Mouse (Mus musculus): ENCODE results near the gene Ralgapa2. TPM values are rescaled to one million over a fixed set of nuclear protein-coding genes. Genes with fewer than 3 reads are reported as not detected.
A peak's percentile ranks its signal among the peaks of the same experiment; 100 is the strongest.

Ralgapa2 gene
- total RNA-seq (2014; rRNA removed; ENCODE audit: low replicate concordance) (21.4 and 21.7 TPM in 2 replicates), polyA plus RNA-seq (2015; fragmentation: Nextera tagmentation; extraction: Ambion mirVana) (6.8 and 7.6 TPM in 2 replicates)

- Histone ChIP-seq H3K27me3 (ENCODE audit: control insufficient read depth, insufficient read depth, low read length) (no peaks in the 10 kb centered on the region), H3K4me2 (ENCODE audit: low read depth, low read length) (peak within 1 kb of the TSS; percentile 87), H3K9me3 (replicated peaks; ENCODE audit: control insufficient read depth, low read length) (no peaks in the 10 kb centered on the region), H3K27ac (ENCODE audit: low read depth) (peak within 1 kb of the TSS; percentile 82), H3K4me1 (ENCODE audit: control insufficient read depth, insufficient read depth) (peaks cover 21% of the 10 kb centered on the region), H3K4me3 (ENCODE audit: low read depth, low read length) (peak within 1 kb of the TSS; percentile 81), H3K36me3 (replicated peaks; ENCODE audit: control insufficient read depth, insufficient read depth, low read length) (no peaks in the 10 kb centered on the region), H3K9ac (replicated peaks; ENCODE audit: low read depth, low read length) (peak within 1 kb of the TSS; percentile 66)
- WGBS: under 1% methylated on average over 43 of the region's 57 CpGs
- ATAC-seq (ENCODE audit: insufficient read depth, low read depth): peak; percentile 99
- no peak for TF ChIP-seq CTCF (IDR thresholded peaks at IDR 0.05; ENCODE audit: low read depth)
- TF ChIP-seq EP300 (IDR thresholded peaks at IDR 0.05; ENCODE audit: low read depth): no peak
- DNase-seq (ENCODE audit: low spot score): peak; percentile 99
Observed at GRCm38 (mm10) chr2:146511911-146512580, at the start of gene Ralgapa2. Gene Ralgapa2 (minus strand): TSS chr2:146512344.

- TF ChIP-seq CTCF (IDR thresholded peaks at IDR 0.05; ENCODE audit: low read depth) (no peak), EP300 (IDR thresholded peaks at IDR 0.05; ENCODE audit: low read depth) (no peak)
- H3K9ac ChIP-seq (replicated peaks; ENCODE audit: low read depth, low read length): no peak overlapping the region
- DNase-seq (ENCODE audit: low spot score) (no peak), ATAC-seq (ENCODE audit: insufficient read depth, low read depth) (no peak)
- no peak overlapping the region for H3K4me2 ChIP-seq (ENCODE audit: low read depth, low read length)
- no peaks in the 10 kb centered on the region for H3K9me3 ChIP-seq (replicated peaks; ENCODE audit: control insufficient read depth, low read length)
- H3K4me1 ChIP-seq (ENCODE audit: control insufficient read depth, insufficient read depth): peaks cover 10% of the 10 kb centered on the region
- H3K27ac ChIP-seq (ENCODE audit: low read depth): peak overlapping the region; percentile 46; the same call in 1 of the 2 replicates
- WGBS: 39% methylated on average over 3 of the region's 3 CpGs
- H3K27me3 ChIP-seq (ENCODE audit: control insufficient read depth, insufficient read depth, low read length): no peaks in the 10 kb centered on the region
- no peak overlapping the region for H3K4me3 ChIP-seq (ENCODE audit: low read depth, low read length)
- no peaks in the 10 kb centered on the region for H3K36me3 ChIP-seq (replicated peaks; ENCODE audit: control insufficient read depth, insufficient read depth, low read length)
Observed at GRCm38 (mm10) chr2:146561505-146561904, 49.4 kb upstream of the Ralgapa2 start.

GRCm38 (mm10) chr2:146560633-146561043 lies 48.5 kb upstream of the Ralgapa2 start:
- DNase-seq (ENCODE audit: low spot score): no peak
- Histone ChIP-seq H3K9ac (replicated peaks; ENCODE audit: low read depth, low read length) (no peak overlapping the region), H3K4me1 (ENCODE audit: control insufficient read depth, insufficient read depth) (peaks cover 14% of the 10 kb centered on the region), H3K27me3 (ENCODE audit: control insufficient read depth, insufficient read depth, low read length) (no peaks in the 10 kb centered on the region), H3K9me3 (replicated peaks; ENCODE audit: control insufficient read depth, low read length) (no peaks in the 10 kb centered on the region), H3K27ac (ENCODE audit: low read depth) (0 out of 2 replicates have a peak overlapping the region, but pooled peaks have one; percentile 8), H3K36me3 (replicated peaks; ENCODE audit: control insufficient read depth, insufficient read depth, low read length) (no peaks in the 10 kb centered on the region), H3K4me2 (ENCODE audit: low read depth, low read length) (0 out of 2 replicates have a peak overlapping the region, but pooled peaks have one; percentile 4), H3K4me3 (ENCODE audit: low read depth, low read length) (no peak overlapping the region)
- ATAC-seq (ENCODE audit: insufficient read depth, low read depth): no peak
- no peak for TF ChIP-seq CTCF (IDR thresholded peaks at IDR 0.05; ENCODE audit: low read depth)
- no peak for TF ChIP-seq EP300 (IDR thresholded peaks at IDR 0.05; ENCODE audit: low read depth)
- WGBS: 66% methylated on average over 4 of the region's 4 CpGs

- no peak for DNase-seq (ENCODE audit: low spot score)
- Histone ChIP-seq H3K9me3 (replicated peaks; ENCODE audit: control insufficient read depth, low read length) (no peaks in the 10 kb centered on the region), H3K9ac (replicated peaks; ENCODE audit: low read depth, low read length) (no peak overlapping the region), H3K4me3 (ENCODE audit: low read depth, low read length) (no peak overlapping the region), H3K36me3 (replicated peaks; ENCODE audit: control insufficient read depth, insufficient read depth, low read length) (no peaks in the 10 kb centered on the region), H3K4me2 (ENCODE audit: low read depth, low read length) (no peak overlapping the region), H3K27me3 (ENCODE audit: control insufficient read depth, insufficient read depth, low read length) (no peaks in the 10 kb centered on the region), H3K4me1 (ENCODE audit: control insufficient read depth, insufficient read depth) (0 out of 2 replicates have a peak, but pooled peaks cover 7% of the 10 kb centered on the region), H3K27ac (ENCODE audit: low read depth) (no peak overlapping the region)
- ATAC-seq (ENCODE audit: insufficient read depth, low read depth): no peak
- no peak for TF ChIP-seq CTCF (IDR thresholded peaks at IDR 0.05; ENCODE audit: low read depth)
- no peak for TF ChIP-seq EP300 (IDR thresholded peaks at IDR 0.05; ENCODE audit: low read depth)
Observed at GRCm38 (mm10) chr2:146556148-146556547, 44.0 kb upstream of the Ralgapa2 start.

GRCm38 (mm10) chr2:146555351-146555750 lies 43.2 kb upstream of the Ralgapa2 start:
- DNase-seq (ENCODE audit: low spot score) (no peak), ATAC-seq (ENCODE audit: insufficient read depth, low read depth) (no peak)
- H3K27ac ChIP-seq (ENCODE audit: low read depth): no peak overlapping the region
- no peak overlapping the region for H3K4me2 ChIP-seq (ENCODE audit: low read depth, low read length)
- no peaks in the 10 kb centered on the region for H3K27me3 ChIP-seq (ENCODE audit: control insufficient read depth, insufficient read depth, low read length)
- H3K36me3 ChIP-seq (replicated peaks; ENCODE audit: control insufficient read depth, insufficient read depth, low read length): no peaks in the 10 kb centered on the region
- no peak for TF ChIP-seq CTCF (IDR thresholded peaks at IDR 0.05; ENCODE audit: low read depth)
- no peak for TF ChIP-seq EP300 (IDR thresholded peaks at IDR 0.05; ENCODE audit: low read depth)
- H3K9ac ChIP-seq (replicated peaks; ENCODE audit: low read depth, low read length): no peak overlapping the region
- H3K4me1 ChIP-seq (ENCODE audit: control insufficient read depth, insufficient read depth): peaks cover 7% of the 10 kb centered on the region; the same call in 1 of the 2 replicates
- WGBS: 36% methylated on average over 5 of the region's 5 CpGs
- no peaks in the 10 kb centered on the region for H3K9me3 ChIP-seq (replicated peaks; ENCODE audit: control insufficient read depth, low read length)
- no peak overlapping the region for H3K4me3 ChIP-seq (ENCODE audit: low read depth, low read length)

Data from heart, postnatal 0 days (tissue).